Mouse (Mus musculus): ENCODE measurements around the gene Efcab6.

Gene Efcab6

DNA sequence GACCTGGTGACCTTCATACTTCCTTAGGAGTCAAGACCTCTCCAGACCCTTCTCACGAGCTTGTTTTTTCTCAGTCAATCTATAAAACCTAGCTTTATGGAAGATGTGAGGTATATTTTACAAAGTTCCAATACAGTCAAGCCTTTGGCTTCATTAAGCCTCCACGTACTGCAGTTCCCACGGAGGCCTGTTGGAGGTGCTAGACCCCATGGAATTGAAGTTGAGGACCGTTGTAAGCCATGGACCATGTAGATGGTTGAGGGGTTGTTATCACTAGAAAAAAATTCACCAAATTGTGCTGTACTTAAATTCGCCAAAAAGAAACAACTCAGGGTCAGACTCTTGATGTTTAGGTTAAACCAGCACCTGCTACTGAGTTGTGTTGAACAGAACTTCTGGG is 9.1 kb downstream of the Efcab6 start:
- DNase-seq: no peak

DNA sequence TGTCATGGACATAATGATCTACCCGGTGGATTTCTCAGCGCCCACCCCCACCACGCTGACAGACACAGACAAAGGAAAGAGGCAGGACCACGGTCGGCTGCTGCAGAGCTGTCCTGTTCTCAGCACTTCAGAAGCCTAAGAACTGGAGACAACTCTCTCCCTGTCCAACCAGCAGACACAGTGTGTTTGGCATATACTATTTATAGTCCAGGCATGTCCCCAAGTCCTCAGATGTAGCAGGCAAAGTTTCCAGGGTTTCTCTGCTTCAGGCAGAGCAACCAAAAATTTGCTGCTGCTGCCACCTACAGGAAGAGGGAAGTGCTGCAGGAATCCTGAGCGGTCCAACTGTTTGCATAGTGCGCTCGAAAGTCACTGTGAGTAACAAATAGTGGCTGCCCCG is 11.3 kb downstream of the Efcab6 start:
- peak; percentile 88 to 90 for DNase-seq

DNA sequence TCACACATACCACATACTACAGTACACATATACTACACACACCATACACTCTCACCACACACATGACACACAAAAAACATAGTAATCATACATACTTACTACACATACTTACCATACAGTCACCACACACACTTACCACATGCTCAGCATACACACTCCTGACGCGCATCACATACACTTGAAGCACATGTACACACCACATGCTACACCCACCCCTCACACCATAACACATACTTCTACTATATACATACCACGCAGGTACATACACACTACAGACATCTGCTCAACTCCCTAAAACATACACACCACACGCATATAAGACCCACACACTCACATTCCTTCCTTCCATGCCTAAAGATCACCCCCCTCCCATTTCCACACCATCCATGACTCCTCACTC is 11.9 kb downstream of the Efcab6 start:
- DNase-seq: no peak

DNA sequence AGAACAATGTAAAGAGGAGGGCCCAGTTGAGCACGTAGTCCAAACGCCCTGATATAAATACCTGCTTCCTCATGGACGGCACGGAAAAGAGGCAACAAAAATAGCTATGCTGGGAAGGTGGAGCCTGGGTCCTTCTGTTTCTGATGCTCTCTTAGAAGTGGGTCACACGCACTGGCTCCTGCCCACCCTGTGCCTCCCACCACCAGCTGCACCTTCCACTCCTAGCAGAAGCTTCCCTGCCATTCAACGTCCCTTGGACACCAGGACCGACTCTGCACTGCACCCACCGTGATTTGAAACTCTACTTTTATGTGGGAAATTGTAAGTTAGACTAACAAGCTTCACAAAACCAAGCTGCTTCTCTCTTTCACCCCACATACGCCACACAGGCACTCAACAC is 12.8 kb downstream of the Efcab6 start:
- DNase-seq: no peak

DNA sequence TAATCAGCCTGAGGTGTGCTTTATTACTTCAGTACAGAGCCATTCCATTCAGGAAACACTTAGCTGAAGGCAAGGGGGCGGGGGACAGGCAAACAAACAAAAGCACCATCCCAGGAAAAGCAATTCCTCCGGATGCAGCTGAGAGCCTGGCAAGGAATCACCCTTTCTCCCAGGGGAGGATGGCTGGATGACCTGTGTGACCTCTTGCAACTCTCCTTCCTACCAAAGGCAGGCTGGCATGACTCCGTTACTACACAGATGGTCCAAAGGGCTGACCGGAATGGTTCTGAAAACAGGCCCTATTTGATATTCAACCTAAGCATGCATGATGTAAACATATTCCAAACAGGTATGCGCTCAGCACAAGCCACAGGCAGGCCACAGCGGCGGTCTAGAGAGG is 15.6 kb downstream of the Efcab6 start:
- DNase-seq: no peak

DNA sequence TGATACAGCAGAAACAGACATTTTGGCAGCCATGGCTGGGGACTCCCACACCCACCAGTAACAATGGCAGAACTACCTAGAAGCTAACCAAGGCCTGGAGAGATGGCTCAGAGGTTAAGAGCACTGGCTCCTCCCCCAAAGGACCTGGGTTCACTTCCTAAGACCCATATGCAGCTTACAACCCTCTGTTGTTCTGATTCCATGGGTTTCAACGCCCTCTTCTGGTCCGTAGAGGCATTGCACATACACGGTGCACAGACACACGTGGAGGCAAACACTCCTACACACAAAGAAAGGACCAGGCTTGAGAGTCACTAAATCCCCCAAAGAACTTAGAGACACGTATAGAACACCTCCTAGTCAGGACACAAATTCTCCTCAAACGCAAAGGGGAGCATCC is 19.6 kb downstream of the Efcab6 start:
- DNase-seq: no peak

DNA sequence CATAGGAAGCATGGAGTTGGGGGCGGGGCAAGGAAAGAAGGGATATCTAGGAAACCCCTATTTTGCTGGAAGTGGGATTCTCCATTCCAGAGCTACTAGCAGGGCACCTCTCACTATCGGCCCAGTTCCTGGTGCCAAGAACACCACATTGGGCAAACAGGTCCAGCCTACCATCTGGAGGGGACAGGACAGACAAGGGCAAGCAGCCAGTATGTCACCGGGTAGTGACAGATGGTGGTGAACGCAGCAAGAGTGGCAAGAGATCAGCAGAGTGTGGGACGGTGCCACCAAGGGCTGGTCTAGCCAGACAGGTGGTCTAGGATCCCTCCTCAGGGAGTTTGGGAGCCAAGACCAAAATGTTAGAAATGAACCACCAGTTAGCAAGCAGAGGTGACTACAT is 28.1 kb downstream of the Efcab6 start:
- DNase-seq: peak; percentile 94 to 95

DNA sequence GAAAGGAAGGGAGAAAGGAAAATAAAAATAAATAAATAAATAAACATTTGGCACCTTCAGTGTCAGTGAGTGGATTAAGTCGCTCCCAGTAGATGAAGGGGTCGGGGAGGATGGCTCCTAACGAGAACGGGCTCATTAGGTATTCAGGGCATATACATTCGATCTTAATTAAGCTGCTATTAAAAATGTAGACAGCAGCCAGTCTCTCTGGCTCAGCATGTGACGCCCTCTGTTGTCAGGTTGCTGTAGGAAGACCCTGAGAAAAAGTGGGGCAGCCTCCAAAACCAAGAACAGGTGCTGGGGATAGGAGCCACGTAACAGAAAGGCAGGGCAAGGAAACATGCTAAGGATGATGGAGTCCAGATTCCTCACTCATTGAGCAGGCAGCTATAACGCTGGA is 39.5 kb downstream of the Efcab6 start:
- DNase-seq: no peak

DNA sequence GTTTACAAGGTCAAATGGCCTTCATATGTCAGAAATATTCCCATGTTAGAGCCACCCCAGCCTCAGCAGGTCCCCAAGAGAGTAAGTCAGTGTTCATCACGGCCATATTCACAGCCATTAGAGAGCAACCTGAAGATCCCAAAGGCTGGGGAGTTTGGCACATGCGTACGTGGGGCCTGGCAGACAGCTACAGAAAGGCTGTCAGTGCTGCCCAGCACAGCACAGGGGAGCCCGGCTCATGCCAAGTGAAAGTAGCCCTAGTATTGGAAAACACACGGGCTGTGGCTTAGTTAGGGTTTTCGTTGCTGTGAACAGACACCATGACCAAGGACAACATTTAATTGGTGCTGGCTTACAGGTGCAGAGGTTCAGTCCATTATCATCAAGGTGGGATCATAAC is 40.3 kb downstream of the Efcab6 start:
- DNase-seq: peak; percentile 84 to 90

DNA sequence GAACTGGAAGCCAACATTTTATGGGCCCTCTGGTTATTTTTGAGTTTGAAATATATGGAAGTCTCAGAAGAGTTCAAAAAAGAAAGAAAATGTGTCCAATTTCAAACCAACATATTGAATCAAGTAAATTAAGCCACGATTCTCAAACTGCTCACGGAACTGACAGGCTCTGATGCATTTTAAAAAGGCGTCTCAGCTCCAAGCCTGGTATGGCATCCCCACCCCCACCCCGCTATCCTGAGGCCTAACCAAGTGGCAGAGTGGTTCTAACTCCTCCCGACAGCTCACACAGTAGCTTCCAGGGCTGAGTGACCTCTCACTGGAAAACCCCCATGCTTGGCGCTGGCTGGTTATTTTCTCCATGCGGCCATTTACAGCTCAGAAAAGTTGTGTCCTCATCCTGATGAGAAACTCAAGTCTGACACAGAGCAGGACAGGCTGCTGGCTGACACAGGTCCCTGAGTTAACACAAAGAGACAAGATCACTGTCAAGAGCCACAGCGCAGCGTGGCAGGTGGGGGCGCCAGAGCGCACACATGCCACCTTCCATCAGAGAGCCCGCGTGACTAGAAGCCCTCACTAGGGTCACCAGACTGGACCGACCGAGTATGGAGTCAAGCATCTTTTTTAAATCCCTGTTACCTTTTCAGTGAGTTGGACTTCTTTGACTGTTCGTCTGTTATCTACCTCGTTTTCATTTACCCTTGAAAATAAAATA is 55.7 kb downstream of the Efcab6 start:
- peak; percentile 48 to 63 for DNase-seq

DNA sequence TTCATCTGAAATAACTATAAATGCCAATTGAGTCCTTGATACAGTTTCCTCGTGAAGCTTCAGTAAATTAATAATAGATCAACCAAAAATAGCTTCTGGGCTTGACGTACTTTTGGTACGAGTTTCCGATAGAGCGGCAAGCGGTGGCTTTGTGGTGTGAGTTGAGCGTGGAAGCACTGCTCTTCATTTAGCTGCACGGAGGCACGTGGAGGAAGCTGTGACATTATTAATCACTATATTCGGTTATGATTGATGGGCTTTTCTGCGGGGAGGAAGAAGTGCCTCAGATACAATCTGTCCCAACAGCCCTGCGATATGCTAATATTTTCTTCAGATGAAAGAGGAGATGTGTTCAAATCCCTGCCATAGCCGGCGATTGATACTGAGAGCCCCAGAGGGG is 60.9 kb downstream of the Efcab6 start:
- DNase-seq: no peak

DNA sequence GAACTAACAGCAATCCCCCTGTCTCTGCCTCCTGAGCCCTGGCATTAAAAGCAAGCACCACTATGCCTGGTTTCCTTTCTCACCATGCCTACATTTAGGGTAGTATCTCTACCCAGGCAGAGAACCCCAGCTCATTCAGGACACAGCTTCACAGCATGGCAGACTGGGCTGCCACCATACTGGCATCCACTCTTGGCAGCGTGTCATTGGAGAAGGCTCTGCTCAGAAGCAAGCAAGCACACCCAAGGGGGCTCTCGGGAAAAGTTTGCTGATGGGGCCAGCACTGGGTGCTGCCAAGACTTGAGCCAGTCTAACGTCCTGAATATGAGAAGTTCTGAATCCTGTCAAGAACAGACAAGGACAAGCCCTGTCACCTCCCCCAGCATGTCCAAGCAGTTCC is 66.1 kb downstream of the Efcab6 start:
- peak in 1 of 2 experiments; percentile 46 for DNase-seq

DNA sequence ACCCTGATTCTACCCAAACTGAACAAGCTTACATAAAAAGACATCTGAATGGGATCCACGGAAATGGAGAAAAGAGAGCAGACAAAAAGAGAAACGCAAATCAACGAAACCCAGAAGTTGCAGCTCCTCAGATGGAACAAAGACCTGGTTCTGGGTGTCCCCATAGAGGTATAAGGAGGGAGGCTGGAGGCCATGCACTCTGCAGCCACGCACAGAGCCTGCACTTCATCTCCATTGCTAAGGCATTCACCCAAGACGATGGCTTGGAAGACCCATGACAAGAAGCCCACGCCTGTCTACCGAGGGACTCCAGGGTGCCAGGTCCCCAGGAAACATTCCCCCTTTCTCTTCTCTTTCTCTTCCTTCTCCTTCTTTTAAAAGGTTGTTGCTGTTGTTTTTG is 66.6 kb downstream of the Efcab6 start:
- DNase-seq: no peak

DNA sequence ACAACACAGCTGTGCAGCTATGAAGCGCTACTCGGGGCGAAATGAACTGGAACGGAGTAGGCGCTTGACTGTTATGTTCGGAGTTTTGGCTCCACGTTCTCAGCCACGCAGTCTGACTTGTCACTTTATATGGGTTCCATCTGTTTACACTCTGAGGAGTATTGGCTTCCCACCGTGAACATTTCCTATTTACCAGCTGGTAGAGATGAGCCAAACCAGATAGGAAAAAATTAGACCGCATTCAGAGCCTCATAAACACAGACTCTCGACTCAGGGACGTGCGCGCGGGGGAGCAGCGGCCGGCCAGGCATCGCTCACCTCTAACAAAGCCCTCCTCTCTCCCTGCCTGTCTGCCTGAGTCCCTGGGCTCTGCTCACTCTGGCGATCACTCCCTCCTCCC is 67.1 kb downstream of the Efcab6 start:
- DNase-seq: peak; percentile 50 to 68

DNA sequence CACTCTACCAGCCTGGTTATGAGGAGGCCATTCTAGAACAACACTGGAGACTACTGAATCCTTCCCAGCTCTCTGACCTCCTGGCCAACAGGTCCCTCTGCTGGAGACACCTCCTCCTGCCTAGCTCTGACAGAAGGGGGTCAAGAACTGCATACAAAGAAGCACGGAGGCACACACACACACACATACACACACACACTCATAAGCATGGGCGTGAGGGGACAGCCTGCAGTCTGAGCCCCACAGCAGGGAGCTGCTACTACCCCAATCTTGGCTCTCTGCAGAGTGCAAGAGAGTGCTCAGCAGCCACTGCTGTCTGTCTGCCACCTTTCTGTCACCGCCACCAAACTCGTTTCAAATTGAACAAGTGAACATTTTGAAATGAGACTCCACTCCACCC is 67.6 kb downstream of the Efcab6 start:
- peak; percentile 19 to 23 for DNase-seq

DNA sequence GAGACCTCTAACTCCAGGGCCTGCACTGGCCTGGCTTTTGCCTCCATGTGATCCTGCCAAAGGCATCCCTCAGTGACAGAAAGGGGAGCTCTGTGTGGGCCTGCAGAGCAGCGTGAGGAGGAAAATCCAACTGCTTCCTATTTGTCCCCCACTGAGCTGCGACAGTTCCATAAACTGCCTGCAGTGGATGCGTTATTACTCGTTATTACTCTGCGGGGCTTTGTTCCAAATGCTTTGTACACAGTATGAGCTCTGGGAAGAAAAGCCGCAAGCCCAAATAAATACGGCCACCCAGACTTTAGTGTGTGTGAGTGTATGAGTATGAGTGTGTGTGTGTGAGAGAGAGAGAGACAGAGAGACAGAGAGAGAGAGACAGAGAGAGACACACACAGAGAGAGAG is 68.3 kb downstream of the Efcab6 start:
- DNase-seq: peak in 1 of 2 experiments; percentile 18

DNA sequence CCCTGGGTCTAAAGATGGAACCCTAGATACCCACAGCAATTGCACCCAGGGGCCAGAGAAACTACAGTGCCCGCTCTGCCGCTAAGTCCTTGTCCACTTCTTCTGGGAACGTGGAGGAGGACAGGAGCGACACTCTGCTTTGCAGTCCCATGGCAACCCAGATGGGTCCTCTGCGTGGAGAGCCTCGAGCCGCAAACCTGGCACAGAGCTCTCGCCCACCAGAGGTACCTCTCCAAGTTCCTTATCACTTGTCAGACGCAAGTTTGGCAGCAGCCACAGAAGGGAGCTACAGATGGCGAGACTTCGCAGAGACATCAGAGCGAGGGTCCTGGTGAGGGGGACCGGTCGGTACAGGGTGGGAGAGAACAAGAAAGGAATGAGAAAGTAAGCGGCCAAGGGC is 73.0 kb downstream of the Efcab6 start:
- DNase-seq: no peak

DNA sequence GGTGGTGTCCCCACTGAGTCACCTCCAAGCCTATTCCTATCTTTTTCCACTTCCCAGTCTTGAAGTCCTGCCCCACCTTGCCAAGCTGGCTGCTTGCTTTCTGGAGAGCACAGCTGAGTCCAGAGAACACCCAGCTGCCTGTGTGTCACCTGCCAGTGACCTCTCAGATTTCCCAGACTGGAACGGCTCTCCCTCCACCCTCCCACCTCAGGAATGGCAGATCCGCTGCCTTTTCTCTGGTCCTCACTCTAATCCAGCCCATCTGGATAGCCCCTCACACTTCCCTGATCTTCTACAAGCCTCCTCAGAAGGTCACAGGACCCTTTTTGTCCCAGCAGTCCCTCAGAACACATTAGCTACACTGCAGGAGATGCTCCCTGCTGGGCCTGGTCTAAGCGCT is 73.7 kb downstream of the Efcab6 start:
- peak in 1 of 2 experiments; percentile 23 for DNase-seq

DNA sequence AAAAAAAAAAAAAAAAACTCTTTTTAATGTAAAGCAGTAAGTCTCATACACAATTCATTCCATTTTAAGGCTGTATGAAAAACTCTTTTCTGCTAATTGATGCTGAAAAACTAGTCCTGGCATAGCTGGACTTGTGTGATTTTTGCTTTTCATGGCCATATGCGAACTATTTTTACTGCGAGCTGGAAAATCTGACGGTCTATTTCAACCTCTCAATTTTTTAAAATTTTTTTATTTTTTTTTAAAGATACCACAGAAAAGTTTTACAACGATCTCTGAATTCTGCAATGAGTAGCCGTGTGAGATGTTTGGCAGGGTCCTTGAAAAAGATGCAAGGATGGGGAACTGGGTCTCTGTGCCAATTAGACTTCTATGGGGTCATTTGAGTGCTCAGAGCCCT is 75.9 kb downstream of the Efcab6 start:
- no peak for DNase-seq

DNA sequence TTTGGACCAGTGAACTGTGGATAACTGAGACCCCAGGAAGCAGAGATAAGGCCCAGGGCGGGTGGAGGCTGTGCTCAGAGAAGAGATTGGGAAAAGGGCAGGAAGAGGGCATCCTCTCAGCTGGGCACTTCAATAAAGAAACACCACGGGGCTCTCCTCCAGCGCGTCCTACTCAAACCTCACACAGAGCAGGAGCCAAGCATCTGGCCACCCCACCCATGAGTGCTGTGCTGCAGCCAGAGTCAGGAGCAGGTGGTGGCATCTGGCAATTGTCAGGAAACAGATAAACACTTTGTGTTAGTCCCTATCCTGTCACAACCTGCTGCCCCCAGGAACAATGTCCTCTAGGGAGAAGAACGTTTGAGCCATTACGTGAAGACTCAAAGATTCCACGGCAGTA is 77.1 kb downstream of the Efcab6 start:
- no peak for DNase-seq

DNA sequence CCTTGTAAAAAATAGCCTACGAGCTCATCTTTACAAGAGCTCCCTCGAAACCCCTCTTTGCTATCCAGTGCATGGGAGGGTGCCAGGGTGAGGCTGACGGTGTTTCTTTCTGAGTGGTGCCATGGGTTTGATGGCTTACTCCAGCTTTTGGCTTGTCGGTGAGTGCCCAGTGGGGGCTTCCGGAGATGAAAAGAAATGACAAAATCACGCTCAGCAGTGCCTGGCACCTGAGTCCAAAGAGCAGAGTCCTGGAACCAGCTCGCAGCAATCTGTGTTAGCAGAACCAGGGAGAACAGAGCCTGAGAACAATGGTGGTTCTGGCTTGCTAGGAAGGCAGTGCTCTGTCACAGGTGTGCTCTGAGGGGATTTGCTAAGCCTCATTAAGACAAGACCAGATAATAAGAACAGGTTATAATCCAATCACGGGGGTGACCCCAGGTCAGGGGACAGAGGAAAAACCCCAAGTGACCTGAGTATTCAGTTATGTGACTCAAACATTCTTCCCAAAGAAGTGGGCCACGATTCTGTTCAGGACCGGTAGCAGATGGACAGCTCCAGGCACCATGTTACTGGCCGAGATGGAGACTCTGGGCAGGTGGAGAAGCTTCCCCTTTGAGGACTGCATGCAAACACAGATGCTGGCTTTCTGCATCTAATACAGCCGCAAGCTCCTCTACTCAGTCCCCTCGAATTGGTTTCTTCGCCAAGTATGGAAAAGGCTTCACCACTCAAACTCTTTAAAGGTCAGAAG is 82.8 kb downstream of the Efcab6 start:
- peak; percentile 52 to 58 for DNase-seq

DNA sequence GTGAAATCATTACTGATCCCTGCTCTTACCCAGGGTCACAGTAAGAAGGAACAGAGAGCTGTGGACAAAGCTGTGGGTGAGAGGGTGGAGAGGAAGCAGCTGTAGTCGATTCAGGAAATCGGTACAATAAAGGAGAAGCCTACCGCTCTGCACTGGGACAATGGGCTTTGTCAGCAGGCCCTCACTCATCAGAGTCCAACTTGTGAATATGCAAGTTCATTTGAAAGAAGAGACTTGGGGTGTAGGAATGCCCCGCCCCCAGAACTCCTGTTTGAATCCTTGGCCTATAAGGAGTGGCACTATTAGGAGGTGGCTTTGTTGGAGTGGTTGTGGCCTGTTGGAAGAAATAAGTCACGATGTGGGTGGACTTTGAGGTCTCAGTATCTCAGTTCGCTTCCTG is 86.3 kb downstream of the Efcab6 start:
- no peak for DNase-seq

DNA sequence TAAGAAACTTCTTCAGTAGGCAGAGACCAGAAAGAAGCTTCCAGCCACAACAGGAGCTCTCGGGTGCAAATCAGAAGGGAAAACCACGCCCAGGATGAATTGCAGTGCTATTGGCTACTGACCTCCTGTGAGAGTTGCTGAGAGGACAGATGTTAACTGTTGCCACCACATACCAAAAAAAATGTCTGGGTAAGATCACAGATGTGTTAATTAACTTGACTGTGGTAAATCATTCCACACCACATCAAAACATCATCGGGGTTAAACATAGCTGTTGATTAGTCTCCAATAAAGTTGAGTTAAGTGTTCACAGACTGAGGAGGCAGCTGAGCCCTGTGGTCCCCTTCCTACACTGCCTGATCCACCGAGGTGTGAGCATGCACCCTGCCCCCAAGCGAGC is 88.1 kb downstream of the Efcab6 start:
- no peak for DNase-seq

DNA sequence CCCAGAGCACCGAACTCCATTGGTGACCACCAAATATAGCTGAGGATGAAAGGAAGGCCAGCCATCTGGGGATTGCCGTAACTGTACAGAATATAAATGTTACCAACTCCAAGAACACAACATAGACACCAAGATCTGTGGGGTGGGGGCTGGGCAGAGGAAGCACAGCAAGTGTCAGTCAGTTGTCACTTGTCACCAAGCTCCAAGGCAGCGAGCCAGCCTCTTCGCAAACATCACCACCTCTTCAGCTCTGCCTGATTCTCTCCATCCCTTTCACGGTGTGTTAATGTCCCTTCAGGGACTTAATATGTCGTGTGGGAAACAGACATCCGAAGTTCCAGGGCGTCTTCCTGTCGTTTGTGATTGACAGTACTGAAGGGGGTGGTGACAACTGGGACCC is 93.0 kb downstream of the Efcab6 start:
- DNase-seq: no peak

DNA sequence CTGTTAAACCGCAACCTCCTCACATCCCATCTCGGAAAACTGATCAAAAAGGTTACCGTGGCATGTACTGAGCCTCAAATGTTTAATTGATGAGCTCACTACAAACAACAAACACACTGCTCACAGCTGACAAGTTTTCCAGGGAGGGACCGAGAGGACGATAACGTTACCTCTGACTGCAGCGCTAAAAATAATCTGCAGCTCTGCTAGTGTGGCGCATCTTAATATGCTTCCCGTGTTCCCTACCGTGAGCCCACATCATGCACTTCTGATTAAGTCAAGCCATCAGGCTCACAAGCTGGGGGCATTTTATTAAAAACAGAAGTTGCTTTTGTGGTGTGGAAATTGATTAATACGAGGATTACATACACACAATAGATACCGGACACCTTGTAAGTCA is 97.4 kb downstream of the Efcab6 start:
- DNase-seq: no peak
